In the genomic region with DNA sequence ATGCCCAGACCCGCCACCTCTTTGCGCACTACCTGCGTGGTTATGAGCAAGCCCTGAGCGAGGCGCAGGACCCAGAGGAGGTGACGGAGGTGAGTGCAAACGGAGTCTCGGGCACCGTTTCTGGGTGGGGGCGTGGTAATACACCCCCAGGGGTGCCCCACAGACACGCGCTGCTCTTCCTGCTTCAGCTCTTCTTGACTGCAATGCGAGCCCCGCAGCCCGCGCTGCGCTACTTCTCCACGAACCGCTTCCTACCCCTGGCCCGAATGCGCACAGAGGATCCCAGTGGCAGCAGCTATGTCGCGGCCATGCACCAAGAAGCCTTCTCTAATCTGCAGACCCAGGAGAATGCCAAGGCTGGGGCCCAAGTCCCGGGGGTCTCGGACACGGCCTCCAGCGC, we compare ENCODE assay signal across 9 mouse cellular contexts. TPM values are rescaled to one million over a fixed set of nuclear protein-coding genes. Genes with fewer than 3 reads are reported as not detected.
DNase-seq lines count a peak whose midpoint lies in the region; ATAC-seq and TF ChIP-seq lines count a peak whose summit lies in the region.
"Had no signal": no experiment of that assay in that cellular context is flagged by ENCODE, and none has a peak within 500 bp of the region (broad histone marks: within the 10 kb centered on the region; RNA-seq: fewer than 3 reads in every experiment).

No protein-coding gene starts in this region.

- in situ Hi-C loops in ES-E14 (cut with MboI; ENCODE audit: low sequenced_read_pairs in 2 of 2, unreplicated experiment in 2 of 2) = no loop called here

- H3K4me1 ChIP-seq in heart, embryonic 15.5 days (replicated peaks) = peaks cover 25% of the 10 kb centered on the region
- peaks cover 1 to 5% of the 10 kb centered on the region in 2 experiments; a peak in 1 of 4 replicates for H3K4me1 ChIP-seq in ES-E14 (ENCODE audit: control insufficient read depth in 2 of 2, insufficient read depth in 2 of 2, low read length in 2 of 2, poor library complexity in 1 of 2)
- peaks cover 28% of the 10 kb centered on the region for H3K4me1 ChIP-seq in embryonic facial prominence, embryonic 15.5 days
- H3K4me1 ChIP-seq in liver, embryonic 14.5 days (replicated peaks; ENCODE audit: control insufficient read depth in 2 of 2, insufficient read depth in 2 of 2, low read length in 1 of 2) = peaks cover 15 to 18% of the 10 kb centered on the region in 2 experiments

- no peak for TF ChIP-seq EP300 in liver, embryonic 14.5 days (IDR thresholded peaks at IDR 0.05; ENCODE audit: low read depth)

- WGBS in heart, embryonic 15.5 days = 3% methylated on average over 27 of the region's 27 CpGs
- 4% methylated on average over 27 of the region's 27 CpGs for WGBS in embryonic facial prominence, embryonic 15.5 days
- WGBS in liver, embryonic 14.5 days (ENCODE audit: insufficient replicate concordance) = 7% methylated on average over 27 of the region's 27 CpGs

- peaks cover 47% of the 10 kb centered on the region for H3K27me3 ChIP-seq in heart, embryonic 15.5 days
- H3K27me3 ChIP-seq in embryonic facial prominence, embryonic 15.5 days = peaks cover 50% of the 10 kb centered on the region
- peaks cover 39% of the 10 kb centered on the region for H3K27me3 ChIP-seq in liver, embryonic 14.5 days (ENCODE audit: control insufficient read depth, insufficient read depth, low read length)
- H3K27me3 ChIP-seq: Patski had no signal

- H3K4me3 ChIP-seq in heart, embryonic 15.5 days = peak overlapping the region; percentile 29
- peak overlapping the region; percentile 48 to 56 for H3K4me3 ChIP-seq in ES-E14 (ENCODE audit: insufficient read depth in 1 of 2, low read depth in 1 of 2, low read length in 2 of 2, poor library complexity in 1 of 2, severe bottlenecking in 1 of 2)
- H3K4me3 ChIP-seq in embryonic facial prominence, embryonic 15.5 days (replicated peaks) = peak overlapping the region; percentile 28
- H3K4me3 ChIP-seq in liver, embryonic 14.5 days (ENCODE audit: insufficient read depth in 1 of 2, low read depth in 2 of 2, low read length in 2 of 2) = peak overlapping the region in 1 of 2 experiments; percentile 6; a peak in 1 of 4 replicates

- no peak overlapping the region for H3K27ac ChIP-seq in heart, embryonic 15.5 days
- H3K27ac ChIP-seq in ES-E14 (ENCODE audit: insufficient read depth, low read depth, low read length, poor library complexity, severe bottlenecking) = no peak overlapping the region
- no peak overlapping the region for H3K27ac ChIP-seq in embryonic facial prominence, embryonic 15.5 days (replicated peaks)
- H3K27ac ChIP-seq in liver, embryonic 14.5 days = no peak overlapping the region

- H3K9me3 ChIP-seq in heart, embryonic 15.5 days (replicated peaks) = no peaks in the 10 kb centered on the region
- no peaks in the 10 kb centered on the region for H3K9me3 ChIP-seq in ES-E14 (ENCODE audit: control insufficient read depth, insufficient read depth, low read depth, low read length)
- H3K9me3 ChIP-seq in embryonic facial prominence, embryonic 15.5 days (replicated peaks) = no peaks in the 10 kb centered on the region
- no peaks in the 10 kb centered on the region for H3K9me3 ChIP-seq in liver, embryonic 14.5 days (ENCODE audit: control insufficient read depth, low read length)

- DNase-seq in heart, adult 8-10 months (ENCODE audit: low spot score) = no peak
- no peak for DNase-seq in ES-E14 (ENCODE audit: low read depth, low spot score)
- DNase-seq in liver, embryonic 14.5 days (ENCODE audit: low read depth in 3 of 3, low spot score in 3 of 3) = no peak
- DNase-seq in right cerebral cortex, postnatal 36 days (ENCODE audit: low spot score in 2 of 2) = no peak
- DNase-seq in gastrocnemius, postnatal 10 days = no peak
- no peak for DNase-seq in left cerebral cortex, adult 18-20 months (ENCODE audit: low spot score in 2 of 2)

- H3K4me2 ChIP-seq in heart, embryonic 15.5 days = peak overlapping the region; percentile 49
- H3K4me2 ChIP-seq in embryonic facial prominence, embryonic 15.5 days (replicated peaks) = peak overlapping the region; percentile 41
- H3K4me2 ChIP-seq in liver, embryonic 14.5 days (ENCODE audit: low read depth) = peak overlapping the region; percentile 31

- no peak for TF ChIP-seq CTCF in liver, embryonic 14.5 days (IDR thresholded peaks at IDR 0.05; ENCODE audit: low read depth)

- H3K36me3 ChIP-seq in heart, embryonic 15.5 days = peaks cover 6% of the 10 kb centered on the region; the same call in 1 of the 2 replicates
- peaks cover 2% of the 10 kb centered on the region; the same call in 1 of the 2 replicates for H3K36me3 ChIP-seq in ES-E14 (ENCODE audit: control insufficient read depth, insufficient read depth, low read length, poor library complexity, severe bottlenecking)
- H3K36me3 ChIP-seq in embryonic facial prominence, embryonic 15.5 days = peaks cover 4% of the 10 kb centered on the region; the same call in 1 of the 2 replicates
- no peaks in the 10 kb centered on the region for H3K36me3 ChIP-seq in liver, embryonic 14.5 days (replicated peaks; ENCODE audit: control insufficient read depth, insufficient read depth, low read depth)

- no peak for ATAC-seq in heart, embryonic 15.5 days (replicated peaks; ENCODE audit: insufficient number of reproducible peaks, insufficient read depth, low FRiP score, low read depth)
- no peak for ATAC-seq in embryonic facial prominence, embryonic 15.5 days (ENCODE audit: insufficient number of reproducible peaks, low FRiP score, low TSS enrichment, low read depth)
- no peak for ATAC-seq in liver, embryonic 14.5 days (ENCODE audit: insufficient read depth)
- ATAC-seq: Patski had no signal

- no peak overlapping the region for H3K9ac ChIP-seq in heart, embryonic 15.5 days
- peak overlapping the region; percentile 34; the same call in 1 of the 2 replicates for H3K9ac ChIP-seq in ES-E14 (ENCODE audit: insufficient read depth, low read depth, low read length, poor library complexity, severe bottlenecking)
- no peak overlapping the region for H3K9ac ChIP-seq in embryonic facial prominence, embryonic 15.5 days
- no peak overlapping the region for H3K9ac ChIP-seq in liver, embryonic 14.5 days (replicated peaks)

TF ChIP-seq in ES-E14, 5 proteins besides CTCF, POLR2A, EP300 and RAD21 (continues in another document):
- TF ChIP-seq ZNF384 (IDR thresholded peaks at IDR 0.05; ENCODE audit: low read depth, low read length) = no peak
- no peak for TF ChIP-seq HCFC1 (IDR thresholded peaks at IDR 0.05; ENCODE audit: borderline replicate concordance, insufficient read depth, low read length)
- no peak for TF ChIP-seq MAFK (IDR thresholded peaks at IDR 0.05; ENCODE audit: insufficient read depth, low read depth, low read length)
- no peak for TF ChIP-seq CHD2 (IDR thresholded peaks at IDR 0.05; ENCODE audit: low read depth, low read length)

RNA-seq across cellular contexts. Expression of a gene that starts 1.5 kb away (rescaled TPM):
- not detected in 2 replicates for polyA plus RNA-seq in heart, embryonic 15.5 days (2015; fragmentation: Nextera tagmentation; extraction: Ambion mirVana)
- total RNA-seq in heart, adult 8-10 months (2022) = 1 to 10 TPM in 1 of 4 experiments, under 1 TPM in 3; 0.22 to 1.5 (median 0.52) TPM
- 2.4 and 3.4 TPM in 2 replicates for total RNA-seq in ES-E14 (2012; rRNA removed)
- polyA plus RNA-seq in embryonic facial prominence, embryonic 15.5 days (2015; fragmentation: Nextera tagmentation; extraction: Ambion mirVana) = 0.24 and 0.25 TPM in 2 replicates
- polyA plus RNA-seq in liver, embryonic 14.5 days (2012; rRNA removed) = 0.13 and 0.19 TPM in 2 replicates
- 0.08 and 0.34 TPM in 2 replicates for polyA plus RNA-seq in liver, embryonic 14.5 days (2014; fragmentation: Nextera tagmentation; extraction: Ambion mirVana)
- total RNA-seq in gastrocnemius, postnatal 10 days (2021) = under 1 TPM; 0.23 to 0.25 TPM
- total RNA-seq in left cerebral cortex, adult 18-20 months (2021) = under 1 TPM; 0.59 to 0.91 TPM

RNA-seq across cellular contexts. Expression of a gene that starts 2.6 kb away (rescaled TPM):
- polyA plus RNA-seq in heart, embryonic 15.5 days (2015; fragmentation: Nextera tagmentation; extraction: Ambion mirVana) = 26.6 and 29.0 TPM in 2 replicates
- 10 to 100 TPM; 14.5 to 21.0 (median 17.6) TPM for total RNA-seq in heart, adult 8-10 months (2022)
- 21.9 and 22.9 TPM in 2 replicates for total RNA-seq in ES-E14 (2012; rRNA removed)
- 43.2 and 44.9 TPM in 2 replicates for polyA plus RNA-seq in embryonic facial prominence, embryonic 15.5 days (2015; fragmentation: Nextera tagmentation; extraction: Ambion mirVana)
- 16.2 and 16.7 TPM in 2 replicates for polyA plus RNA-seq in liver, embryonic 14.5 days (2012; rRNA removed)
- polyA plus RNA-seq in liver, embryonic 14.5 days (2014; fragmentation: Nextera tagmentation; extraction: Ambion mirVana) = 17.7 and 19.9 TPM in 2 replicates
- total RNA-seq in gastrocnemius, postnatal 10 days (2021) = 10 to 100 TPM; 10.7 to 11.7 TPM
- total RNA-seq in left cerebral cortex, adult 18-20 months (2021) = 10 to 100 TPM; 22.5 to 24.6 TPM

RNA-seq across cellular contexts. Expression of a gene that starts 7.3 kb away (rescaled TPM):
- polyA plus RNA-seq in heart, embryonic 15.5 days (2015; fragmentation: Nextera tagmentation; extraction: Ambion mirVana) = 34.5 and 38.8 TPM in 2 replicates
- 10 to 100 TPM; 15.5 to 24.4 (median 20.0) TPM for total RNA-seq in heart, adult 8-10 months (2022)
- total RNA-seq in ES-E14 (2012; rRNA removed) = 30.7 and 42.0 TPM in 2 replicates
- polyA plus RNA-seq in embryonic facial prominence, embryonic 15.5 days (2015; fragmentation: Nextera tagmentation; extraction: Ambion mirVana) = 50.3 and 52.0 TPM in 2 replicates
- polyA plus RNA-seq in liver, embryonic 14.5 days (2012; rRNA removed) = 16.8 and 18.6 TPM in 2 replicates
- 21.9 and 26.8 TPM in 2 replicates for polyA plus RNA-seq in liver, embryonic 14.5 days (2014; fragmentation: Nextera tagmentation; extraction: Ambion mirVana)
- 10 to 100 TPM; 10.7 to 12.2 TPM for total RNA-seq in gastrocnemius, postnatal 10 days (2021)
- total RNA-seq in left cerebral cortex, adult 18-20 months (2021) = 10 to 100 TPM; 39.5 to 46.6 TPM

RNA-seq across cellular contexts. Expression of a gene that starts 9.9 kb away (rescaled TPM):
- polyA plus RNA-seq in heart, embryonic 15.5 days (2015; fragmentation: Nextera tagmentation; extraction: Ambion mirVana) = 11.6 and 16.3 TPM in 2 replicates
- total RNA-seq in heart, adult 8-10 months (2022) = 10 to 100 TPM in 1 of 4 experiments, 1 to 10 TPM in 3; 7.3 to 10.1 (median 7.8) TPM
- 4.7 and 9.2 TPM in 2 replicates for total RNA-seq in ES-E14 (2012; rRNA removed)
- 15.1 and 16.6 TPM in 2 replicates for polyA plus RNA-seq in embryonic facial prominence, embryonic 15.5 days (2015; fragmentation: Nextera tagmentation; extraction: Ambion mirVana)
- polyA plus RNA-seq in liver, embryonic 14.5 days (2012; rRNA removed) = 3.4 and 4.0 TPM in 2 replicates
- polyA plus RNA-seq in liver, embryonic 14.5 days (2014; fragmentation: Nextera tagmentation; extraction: Ambion mirVana) = 4.0 and 4.3 TPM in 2 replicates
- 10 to 100 TPM in 1 of 2 experiments, 1 to 10 TPM in 1; 9.2 to 11.6 TPM for total RNA-seq in gastrocnemius, postnatal 10 days (2021)
- 1 to 10 TPM; 7.0 to 7.9 TPM for total RNA-seq in left cerebral cortex, adult 18-20 months (2021)

RNA-seq across cellular contexts. Expression of a gene that starts 15.5 kb away (rescaled TPM):
- polyA plus RNA-seq in heart, embryonic 15.5 days (2015; fragmentation: Nextera tagmentation; extraction: Ambion mirVana) = 16.6 and 20.0 TPM in 2 replicates
- 1 to 10 TPM; 2.3 to 3.1 (median 2.8) TPM for total RNA-seq in heart, adult 8-10 months (2022)
- 20.6 and 31.5 TPM in 2 replicates for total RNA-seq in ES-E14 (2012; rRNA removed)
- 32.0 and 33.6 TPM in 2 replicates for polyA plus RNA-seq in embryonic facial prominence, embryonic 15.5 days (2015; fragmentation: Nextera tagmentation; extraction: Ambion mirVana)
- 7.3 and 16.8 TPM in 2 replicates for polyA plus RNA-seq in liver, embryonic 14.5 days (2012; rRNA removed)
- polyA plus RNA-seq in liver, embryonic 14.5 days (2014; fragmentation: Nextera tagmentation; extraction: Ambion mirVana) = 21.6 and 22.0 TPM in 2 replicates
- 1 to 10 TPM; 2.8 to 4.0 TPM for total RNA-seq in gastrocnemius, postnatal 10 days (2021)
- 1 to 10 TPM; 3.0 to 3.6 TPM for total RNA-seq in left cerebral cortex, adult 18-20 months (2021)
